Mouse (Mus musculus) gastrocnemius, adult 2 months (tissue): ENCODE measurements around the gene Ugt1a1. TPM values are rescaled to one million over a fixed set of nuclear protein-coding genes. Genes with fewer than 3 reads are reported as not detected.
"Not testable (repeated sequence)": the region's sequence is repeated elsewhere in the genome, so short reads cannot be mapped to it uniquely, and the experiment has no call there.

Source experiments
- DNase-seq: peaks from one replicate; pipeline ENCODE4 v3.0.0; 2022
- H3K27ac ChIP-seq: fragments of 200-600 bp; 2 replicates; pipeline ENCODE4 v1.8.1; 2022; ENCODE audit warnings: mild to moderate bottlenecking
- H3K4me3 ChIP-seq: fragments of 200-600 bp; 2 replicates; pipeline ENCODE4 v1.8.1; 2022; ENCODE audit warnings: mild to moderate bottlenecking, moderate library complexity
- CTCF ChIP-seq: fragments of 200-600 bp; IDR thresholded peaks from 2 replicates; pipeline ENCODE4 v1.8.1; 2022; ENCODE audit warnings: antibody characterized with exemption, mild to moderate bottlenecking, moderate library complexity
- intact Hi-C: fragments of 180-260 bp; cut with DNase I; formaldehyde crosslinking; loops from one replicate; pipeline ENCODE4 v1.15.1; 2025
- total RNA-seq, 2 experiments: library from RNA; stranded (reverse); gene quantifications; 2 replicates each; pipeline ENCODE4 v1.2.3; 2021

The Ugt1a1 gene
- total RNA-seq, 2 experiments from 2014 or later: not detected

- intact Hi-C loops: no loop called here
- no peak for DNase-seq
- H3K4me3 ChIP-seq: no peak overlapping the region
- H3K27ac ChIP-seq: no peak overlapping the region
- no peak for TF ChIP-seq CTCF
Measured at GRCm38 (mm10) chr1:88223591-88223990, 11.8 kb downstream of the Ugt1a1 start.

DNA sequence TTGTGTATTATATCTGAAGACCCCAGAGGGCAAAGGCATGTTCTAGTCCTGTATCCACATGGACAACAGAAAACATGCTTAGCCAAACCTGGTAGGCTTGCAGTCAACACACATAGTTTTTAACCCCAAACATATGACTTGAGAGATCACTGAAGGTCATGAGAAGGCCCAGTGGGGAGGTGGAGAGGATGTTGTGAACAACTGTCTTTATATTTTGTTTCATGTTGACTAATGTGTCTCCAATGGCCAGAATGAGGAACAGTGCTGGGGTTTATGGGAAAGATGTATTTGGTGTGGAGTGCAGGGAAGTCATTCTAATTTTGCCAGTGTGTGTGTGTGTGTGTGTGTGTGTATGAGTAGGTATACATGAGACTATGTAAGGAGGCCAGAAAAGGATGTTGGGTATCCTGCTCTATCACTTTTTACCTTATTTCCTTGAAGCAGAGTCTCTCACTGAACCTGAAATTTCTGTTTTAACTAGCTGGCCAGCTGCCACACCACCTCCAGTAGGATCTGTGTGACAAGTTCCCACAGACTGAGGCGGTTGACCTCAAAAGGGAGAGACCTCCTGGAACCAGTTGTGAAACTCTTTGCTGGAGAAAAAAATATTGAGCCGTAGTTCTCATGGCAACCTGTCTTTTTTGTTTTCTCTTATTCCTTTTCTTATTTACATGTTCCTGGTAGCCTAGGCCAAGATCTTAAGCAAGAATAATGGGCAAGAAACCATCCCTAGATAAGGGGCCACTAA, 12.4 kb downstream of the Ugt1a1 start:
- TF ChIP-seq CTCF: no peak
- intact Hi-C loops: no loop called here
- peak; percentile 22 for DNase-seq
- no peak overlapping the region for H3K4me3 ChIP-seq
- no peak overlapping the region for H3K27ac ChIP-seq

- not testable (repeated sequence) for H3K4me3 ChIP-seq, H3K27ac ChIP-seq, DNase-seq
- intact Hi-C loops: loop anchor here (5.0 kb wide), 1 partner anchor 72 kb away; no protein-coding TSS in a partner anchor
Measured at GRCm38 (mm10) chr1:88225301-88225700, 13.5 kb downstream of the Ugt1a1 start.

- Histone ChIP-seq H3K4me3 (no peak overlapping the region), H3K27ac (no peak overlapping the region)
- intact Hi-C loops: loop anchor here (5.0 kb wide), 1 partner anchor 72 kb away; no protein-coding TSS in a partner anchor
- TF ChIP-seq CTCF: no peak
- DNase-seq: peak; percentile 14
Measured at GRCm38 (mm10) chr1:88225741-88226140, 14.0 kb downstream of the Ugt1a1 start.

GRCm38 (mm10) chr1:88226670-88227379, 15.1 kb downstream of the Ugt1a1 start, which contains the start of gene Mroh2a:
Mroh2a (plus strand) TSS chr1:88226986.
- no peak within 1 kb of the TSS for H3K4me3 ChIP-seq
- DNase-seq: peak; percentile 31
- no peak within 1 kb of the TSS for H3K27ac ChIP-seq
- intact Hi-C loops: loop anchor here (5.0 kb wide), 1 partner anchor 70 kb away; no protein-coding TSS in a partner anchor
- TF ChIP-seq CTCF: no peak

- Histone ChIP-seq H3K27ac (no peak overlapping the region), H3K4me3 (no peak overlapping the region)
- TF ChIP-seq CTCF: no peak
- no peak for DNase-seq
- intact Hi-C loops: loop anchor here (5.0 kb wide), 1 partner anchor 70 kb away; no protein-coding TSS in a partner anchor
Measured at GRCm38 (mm10) chr1:88227482-88227881, 15.7 kb downstream of the Ugt1a1 start.

- intact Hi-C loops: loop anchor here (5.0 kb wide), 1 partner anchor 69 kb away; no protein-coding TSS in a partner anchor
- H3K27ac ChIP-seq: no peak overlapping the region
- no peak overlapping the region for H3K4me3 ChIP-seq
- DNase-seq: peak; percentile 23
- TF ChIP-seq CTCF: no peak
Measured at GRCm38 (mm10) chr1:88228121-88228520, 16.4 kb downstream of the Ugt1a1 start.

GRCm38 (mm10) chr1:88229566-88229965, 17.8 kb downstream of the Ugt1a1 start:
- TF ChIP-seq CTCF: no peak
- Histone ChIP-seq H3K27ac (no peak overlapping the region), H3K4me3 (no peak overlapping the region)
- no peak for DNase-seq
- intact Hi-C loops: loop anchor here (5.0 kb wide), 1 partner anchor 68 kb away; no protein-coding TSS in a partner anchor

DNA sequence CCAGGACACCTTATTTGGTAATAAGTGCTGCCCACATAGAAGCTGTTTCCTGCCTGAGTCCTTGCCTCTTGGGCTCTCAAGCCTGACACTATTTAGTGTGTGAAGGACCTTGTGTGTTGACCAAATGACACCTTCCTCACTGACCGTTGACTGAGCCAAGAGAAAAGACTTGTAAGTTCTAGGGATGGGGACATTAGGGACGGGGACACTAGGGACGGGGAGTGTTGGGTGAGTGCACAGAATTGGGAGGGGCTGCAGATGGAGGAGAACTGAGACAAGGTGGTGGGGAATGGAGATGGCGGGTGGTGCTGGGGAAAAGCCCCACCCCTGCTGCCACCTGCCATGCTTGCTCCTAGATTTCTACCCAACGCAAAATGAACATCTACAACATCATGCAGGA, 18.2 kb downstream of the Ugt1a1 start:
- Histone ChIP-seq H3K4me3 (no peak overlapping the region), H3K27ac (no peak overlapping the region)
- intact Hi-C loops: loop anchor here (5.0 kb wide), 1 partner anchor 67 kb away; no protein-coding TSS in a partner anchor
- peak; percentile 25 for DNase-seq
- TF ChIP-seq CTCF: no peak

- TF ChIP-seq CTCF: no peak
- intact Hi-C loops: no loop called here
- DNase-seq: peak; percentile 28
- Histone ChIP-seq H3K27ac (no peak overlapping the region), H3K4me3 (no peak overlapping the region)
Measured at GRCm38 (mm10) chr1:88230421-88230820, 18.7 kb downstream of the Ugt1a1 start.

GRCm38 (mm10) chr1:88230981-88231802, 19.4 kb downstream of the Ugt1a1 start:
- Histone ChIP-seq H3K27ac (no peak overlapping the region), H3K4me3 (no peak overlapping the region)
- no peak for TF ChIP-seq CTCF
- no peak for DNase-seq
- intact Hi-C loops: no loop called here

- peak; percentile 13 for DNase-seq
- no peak for TF ChIP-seq CTCF
- intact Hi-C loops: no loop called here
- Histone ChIP-seq H3K4me3 (no peak overlapping the region), H3K27ac (no peak overlapping the region)
Measured at GRCm38 (mm10) chr1:88231803-88232499, 20.2 kb downstream of the Ugt1a1 start.
